Mouse (Mus musculus): ENCODE results near the gene Olfr974.
"Not testable (repeated sequence)": the region's sequence is repeated elsewhere in the genome, so short reads cannot be mapped to it uniquely, and the experiment has no call there.

Olfr974 gene

GRCm38 (mm10) chr9:39937201-39937600 is at the start of gene Olfr974:
Gene Olfr974, plus strand, starts transcription at chr9:39937501.
- DNase-seq (ENCODE audit: low spot score in 2 of 2): no peak

GRCm38 (mm10) chr9:39905106-39905505 is 32.2 kb upstream of the Olfr974 start:
- DNase-seq (ENCODE audit: low spot score in 2 of 2): no peak

GRCm38 (mm10) chr9:39907036-39907435 is 30.3 kb upstream of the Olfr974 start, which contains the start of gene Olfr229:
Gene Olfr229, plus strand, starts transcription at chr9:39907336.
- DNase-seq (ENCODE audit: low spot score in 2 of 2): no peak

- no peak for DNase-seq (ENCODE audit: low spot score in 2 of 2)
Measured at GRCm38 (mm10) chr9:39909939-39910338, 27.4 kb upstream of the Olfr974 start.

GRCm38 (mm10) chr9:39927975-39928836 is 9.1 kb upstream of the Olfr974 start:
- DNase-seq (ENCODE audit: low spot score in 2 of 2): not testable (repeated sequence)

- DNase-seq (ENCODE audit: low spot score in 2 of 2): not testable (repeated sequence)
Measured at GRCm38 (mm10) chr9:39928837-39929236, 8.5 kb upstream of the Olfr974 start.

GRCm38 (mm10) chr9:39951946-39952345 is 14.6 kb downstream of the Olfr974 start, which contains the start of gene Olfr975:
Gene Olfr975, minus strand, starts transcription at chr9:39952046.
- no peak for DNase-seq (ENCODE audit: low spot score in 2 of 2)

- DNase-seq (ENCODE audit: low spot score in 2 of 2): not testable (repeated sequence)
Measured at GRCm38 (mm10) chr9:39961033-39961432, 23.7 kb downstream of the Olfr974 start, which contains the start of gene Olfr976. Gene Olfr976, minus strand, starts transcription at chr9:39961133.

GRCm38 (mm10) chr9:39976581-39977145 is 39.4 kb downstream of the Olfr974 start:
- DNase-seq (ENCODE audit: low spot score in 2 of 2): not testable (repeated sequence)

- DNase-seq (ENCODE audit: low spot score in 2 of 2): no peak
Measured at GRCm38 (mm10) chr9:39991813-39992212, 54.5 kb downstream of the Olfr974 start, which contains the start of gene Olfr978. Gene Olfr978, plus strand, starts transcription at chr9:39992113.

All from right cerebral cortex, postnatal 10 days (tissue).